Mouse (Mus musculus) liver, embryonic 14.5 days (tissue): Measurements from ENCODE around the gene Tifab. TPM values are rescaled to one million over a fixed set of nuclear protein-coding genes. Genes with fewer than 3 reads are reported as not detected.

Source experiments
- ATAC-seq: fragments of 200-750 bp; cut with Nextera tagmentation; 2 replicates; pipeline ENCODE4 v1.8.0; 2017; ENCODE audit warnings: moderate number of reproducible peaks, mild to moderate bottlenecking, moderate library complexity; ENCODE audit not compliant: insufficient read depth
- DNase-seq, 3 experiments: peaks; one replicate each; pipeline ENCODE4 v3.0.0-alpha.2; 2012 to 2013; ENCODE audit warnings: low read depth in 3 of 3, low spot score in 3 of 3
- H3K27ac ChIP-seq: fragments of 300-500 bp; sonication (generic); 2 replicates; pipeline ENCODE4 v1.5.1; 2014; ENCODE audit warnings: moderate library complexity, mild to moderate bottlenecking, control low read depth, inconsistent platforms
- H3K27me3 ChIP-seq: fragments of 300-500 bp; sonication (generic); 2 replicates; pipeline ENCODE4 v1.6.1; 2014; ENCODE audit warnings: mild to moderate bottlenecking, low read length, moderate library complexity; ENCODE audit not compliant: control insufficient read depth, insufficient read depth
- H3K36me3 ChIP-seq: fragments of 300-500 bp; sonication (generic); replicated peaks from 2 replicates; pipeline ENCODE4 v1.6.1; 2014; ENCODE audit warnings: low read depth; ENCODE audit not compliant: control insufficient read depth, insufficient read depth
- H3K4me1 ChIP-seq, 2 experiments: fragments of 200-500 bp in 1 of 2; fragments of 300-500 bp in 1 of 2; sonication (generic) in 1 of 2; replicated peaks; 2 replicates each; pipeline ENCODE4 v1.6.1; 2012 to 2014; ENCODE audit warnings: antibody characterized with exemption in 1 of 2, inconsistent platforms in 1 of 2, low read length in 1 of 2; ENCODE audit not compliant: control insufficient read depth in 2 of 2, insufficient read depth in 2 of 2
- H3K4me2 ChIP-seq: fragments of 300-500 bp; sonication (generic); 2 replicates; pipeline ENCODE4 v1.6.1; 2014; ENCODE audit warnings: low read depth, mild to moderate bottlenecking, control low read depth, moderate library complexity
- H3K4me3 ChIP-seq, 2 experiments: fragments of 200-500 bp in 1 of 2; fragments of 300-500 bp in 1 of 2; sonication (generic) in 1 of 2; 2 replicates each; pipeline ENCODE4 v1.5.1; 2012 to 2014; ENCODE audit warnings: low read depth in 2 of 2, low read length in 2 of 2, mild to moderate bottlenecking in 2 of 2, control low read depth in 1 of 2, inconsistent platforms in 1 of 2, moderate library complexity in 1 of 2; ENCODE audit not compliant: insufficient read depth in 1 of 2
- H3K9ac ChIP-seq: fragments of 300-500 bp; sonication (generic); replicated peaks from 2 replicates; pipeline ENCODE4 v1.6.1; 2014; ENCODE audit warnings: mild to moderate bottlenecking, control low read depth, moderate library complexity
- H3K9me3 ChIP-seq: fragments of 300-500 bp; sonication (generic); 2 replicates; pipeline ENCODE4 v1.6.1; 2016; ENCODE audit warnings: low read length, mixed read lengths; ENCODE audit not compliant: control insufficient read depth
- CTCF ChIP-seq: IDR thresholded peaks from 2 replicates; pipeline ENCODE4 v1.5.1; 2016; ENCODE audit warnings: antibody characterized with exemption, low read depth, control low read depth
- EP300 ChIP-seq: IDR thresholded peaks from 2 replicates; pipeline ENCODE4 v1.6.1; 2016; ENCODE audit warnings: antibody characterized with exemption, low read depth
- WGBS: fragments of 180-500 bp; shearing (Covaris S2); extraction: QIAGEN DNeasy Blood & Tissue Kit; methylation state at CpG from one replicate; pipeline ENCODE4 v1.1.7; 2014; ENCODE audit not compliant: insufficient replicate concordance; 5-methylcytosine and 5-hydroxymethylcytosine counted together
- polyA plus RNA-seq, 2 experiments: library from polyadenylated mRNA; depleted of rRNA in 1 of 2; stranded (reverse) in 1 of 2; unstranded in 1 of 2; fragments of >200 nt; fragmentation: Nextera tagmentation in 1 of 2; extraction: Ambion mirVana in 1 of 2; gene quantifications; 2 replicates each; pipeline versions ENCODE4 v1.2.1 to v1.2.3; 2012 to 2014

The Tifab gene
- polyA plus RNA-seq, 2 experiments, result 3.0 to 3.9 TPM

GRCm38 (mm10) chr13:56159016-56159601, 19.6 kb downstream of the Tifab start:
- ATAC-seq, result no peak
- 13% methylated on average over 14 of the region's 14 CpGs for WGBS

GRCm38 (mm10) chr13:56155671-56156070, 23.0 kb downstream of the Tifab start:
- H3K4me2 ChIP-seq, result no peak overlapping the region
- WGBS, result 69% methylated on average over 7 of the region's 7 CpGs
- H3K9me3 ChIP-seq, result no peaks in the 10 kb centered on the region
- ATAC-seq (no peak), DNase-seq (no peak)
- no peak overlapping the region for H3K9ac ChIP-seq
- no peaks in the 10 kb centered on the region; the same call in 1 of the 2 replicates for H3K27me3 ChIP-seq
- no peak overlapping the region for H3K4me3 ChIP-seq
- no peaks in the 10 kb centered on the region for H3K36me3 ChIP-seq
- no peak overlapping the region for H3K27ac ChIP-seq
- H3K4me1 ChIP-seq, result peaks cover 0 to 15% of the 10 kb centered on the region in 2 experiments; a peak in 2 of 4 replicates
- TF ChIP-seq CTCF, result no peak

More at GRCm38 (mm10) chr13:56159016-56159601, 19.6 kb downstream of the Tifab start:
- Histone ChIP-seq H3K36me3 (no peaks in the 10 kb centered on the region), H3K4me2 (no peak overlapping the region), H3K27ac (no peak overlapping the region), H3K4me3 (no peak overlapping the region), H3K4me1 (peaks cover 0 to 11% of the 10 kb centered on the region in 2 experiments; a peak in 1 of 4 replicates), H3K9ac (no peak overlapping the region), H3K9me3 (no peaks in the 10 kb centered on the region), H3K27me3 (no peaks in the 10 kb centered on the region; the same call in 1 of the 2 replicates)
- no peak for DNase-seq
- TF ChIP-seq EP300 (no peak), CTCF (no peak)

GRCm38 (mm10) chr13:56155048-56155447, 23.6 kb downstream of the Tifab start:
- Histone ChIP-seq H3K4me2 (no peak overlapping the region), H3K4me3 (no peak overlapping the region), H3K27ac (no peak overlapping the region), H3K9me3 (no peaks in the 10 kb centered on the region), H3K4me1 (peaks cover 0 to 15% of the 10 kb centered on the region in 2 experiments; a peak in 2 of 4 replicates), H3K27me3 (no peaks in the 10 kb centered on the region; the same call in 1 of the 2 replicates), H3K9ac (no peak overlapping the region), H3K36me3 (no peaks in the 10 kb centered on the region)
- no peak for DNase-seq
- 49% methylated on average over 5 of the region's 5 CpGs for WGBS
- ATAC-seq, result no peak
- TF ChIP-seq CTCF, result no peak
- no peak for TF ChIP-seq EP300

- TF ChIP-seq EP300 (no peak), CTCF (no peak)
- Histone ChIP-seq H3K36me3 (no peaks in the 10 kb centered on the region), H3K9me3 (no peaks in the 10 kb centered on the region), H3K4me3 (no peak overlapping the region), H3K9ac (no peak overlapping the region), H3K4me1 (peaks cover 0 to 6% of the 10 kb centered on the region in 2 experiments; a peak in 2 of 4 replicates), H3K27me3 (no peaks in the 10 kb centered on the region), H3K27ac (no peak overlapping the region), H3K4me2 (no peak overlapping the region)
- DNase-seq, result no peak
- no peak for ATAC-seq
- WGBS, result 29% methylated on average over 7 of the region's 7 CpGs
These were observed 25.8 kb downstream of the Tifab start for GRCm38 (mm10) chr13:56152773-56153460.

- ATAC-seq (no peak), DNase-seq (peak; percentile 56 to 59 (median 58))
- H3K4me3 ChIP-seq, result peak overlapping the region; percentile 19 to 20; a peak in 3 of 4 replicates
- H3K9me3 ChIP-seq, result no peaks in the 10 kb centered on the region
- H3K4me2 ChIP-seq, result peak overlapping the region; percentile 61
- TF ChIP-seq CTCF (peak; percentile 86), EP300 (no peak)
- H3K4me1 ChIP-seq, result peaks cover 0 to 6% of the 10 kb centered on the region in 2 experiments; a peak in 2 of 4 replicates
- no peaks in the 10 kb centered on the region for H3K27me3 ChIP-seq
- no peaks in the 10 kb centered on the region for H3K36me3 ChIP-seq
- no peak overlapping the region for H3K9ac ChIP-seq
- no peak overlapping the region for H3K27ac ChIP-seq
- WGBS, result 13% methylated on average over 22 of the region's 22 CpGs
These were observed 27.1 kb downstream of the Tifab start for GRCm38 (mm10) chr13:56151404-56152226.
